Mouse (Mus musculus) intestine, embryonic 14.5 days (tissue): ENCODE data around the gene Hnrnpa2b1. TPM values are rescaled to one million over a fixed set of nuclear protein-coding genes. Genes with fewer than 3 reads are reported as not detected.

Source experiments
- ATAC-seq: fragments of 200-750 bp; cut with Nextera tagmentation; replicated peaks from 2 replicates; pipeline ENCODE4 v1.8.0; 2017; ENCODE audit warnings: low read depth, moderate number of reproducible peaks, moderate TSS enrichment, moderate library complexity; ENCODE audit not compliant: low FRiP score, low TSS enrichment
- DNase-seq: peaks from one replicate; pipeline ENCODE4 v3.0.0-alpha.2; 2018; ENCODE audit warnings: low spot score
- H3K27ac ChIP-seq: fragments of 300-500 bp; sonication (generic); 2 replicates; pipeline ENCODE4 v1.5.1; 2014; ENCODE audit warnings: low read depth, mild to moderate bottlenecking, control low read depth
- H3K27me3 ChIP-seq: fragments of 300-500 bp; sonication (generic); replicated peaks from 2 replicates; pipeline ENCODE4 v1.6.1; 2014; ENCODE audit warnings: low read length, control low read depth; ENCODE audit not compliant: control insufficient read depth, insufficient read depth
- H3K36me3 ChIP-seq: fragments of 300-500 bp; sonication (generic); 2 replicates; pipeline ENCODE4 v1.6.1; 2014; ENCODE audit warnings: low read length, control low read depth; ENCODE audit not compliant: control insufficient read depth, insufficient read depth
- H3K4me1 ChIP-seq: fragments of 300-500 bp; sonication (generic); replicated peaks from 2 replicates; pipeline ENCODE4 v1.6.1; 2014; ENCODE audit warnings: low read length, control low read depth, mixed read lengths; ENCODE audit not compliant: control insufficient read depth, insufficient read depth
- H3K4me2 ChIP-seq: fragments of 300-500 bp; sonication (generic); 2 replicates; pipeline ENCODE4 v1.6.1; 2014; ENCODE audit warnings: low read length
- H3K4me3 ChIP-seq: fragments of 300-500 bp; sonication (generic); 2 replicates; pipeline ENCODE4 v1.5.1; 2014; ENCODE audit warnings: low read depth, low read length, control low read depth, mixed read lengths
- H3K9ac ChIP-seq: fragments of 300-500 bp; sonication (generic); 2 replicates; pipeline ENCODE4 v1.6.1; 2014; ENCODE audit warnings: mild to moderate bottlenecking, low read length
- H3K9me3 ChIP-seq: fragments of 300-500 bp; sonication (generic); 2 replicates; pipeline ENCODE4 v1.6.1; 2016; ENCODE audit warnings: low read length, control low read depth; ENCODE audit not compliant: control insufficient read depth
- WGBS: fragments of 180-500 bp; shearing (Covaris S2); extraction: QIAGEN DNeasy Blood & Tissue Kit; methylation state at CpG from one replicate; pipeline ENCODE4 v1.1.7; 2014; 5-methylcytosine and 5-hydroxymethylcytosine counted together
- polyA plus RNA-seq: library from polyadenylated mRNA; unstranded; fragments of >200 nt; fragmentation: Nextera tagmentation; extraction: Ambion mirVana; gene quantifications from 2 replicates; pipeline ENCODE4 v1.2.1, GENCODE M21; 2014

Gene Hnrnpa2b1
- polyA plus RNA-seq, 1 experiment from 2014 or later: 967 TPM

DNA sequence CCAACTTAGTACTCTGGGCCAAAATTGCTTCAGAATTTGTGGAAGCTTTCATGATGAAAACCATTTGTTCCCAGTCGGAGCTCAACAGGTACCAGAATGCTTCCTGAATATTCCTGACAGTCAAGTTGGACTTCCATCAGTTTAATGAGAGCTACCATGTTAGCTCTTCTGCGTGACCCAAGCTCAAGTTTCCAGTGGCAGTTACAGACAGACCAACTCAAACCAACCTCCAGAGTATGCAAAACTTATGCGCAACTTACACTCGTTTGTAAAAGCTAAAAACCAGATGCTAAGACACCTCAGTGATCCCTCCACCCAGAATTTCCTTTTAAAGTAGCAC, 9.7 kb downstream of the Hnrnpa2b1 start:
- Histone ChIP-seq H3K4me1 (peaks cover under 1% of the 10 kb centered on the region; the same call in 1 of the 2 replicates), H3K9ac (no peak overlapping the region), H3K27ac (no peak overlapping the region), H3K36me3 (peaks cover 57% of the 10 kb centered on the region), H3K9me3 (no peaks in the 10 kb centered on the region), H3K4me3 (no peak overlapping the region), H3K4me2 (no peak overlapping the region), H3K27me3 (no peaks in the 10 kb centered on the region)
- 72% methylated on average over 4 of the region's 4 CpGs for WGBS
- DNase-seq: peak; percentile 67
- no peak for ATAC-seq

DNA sequence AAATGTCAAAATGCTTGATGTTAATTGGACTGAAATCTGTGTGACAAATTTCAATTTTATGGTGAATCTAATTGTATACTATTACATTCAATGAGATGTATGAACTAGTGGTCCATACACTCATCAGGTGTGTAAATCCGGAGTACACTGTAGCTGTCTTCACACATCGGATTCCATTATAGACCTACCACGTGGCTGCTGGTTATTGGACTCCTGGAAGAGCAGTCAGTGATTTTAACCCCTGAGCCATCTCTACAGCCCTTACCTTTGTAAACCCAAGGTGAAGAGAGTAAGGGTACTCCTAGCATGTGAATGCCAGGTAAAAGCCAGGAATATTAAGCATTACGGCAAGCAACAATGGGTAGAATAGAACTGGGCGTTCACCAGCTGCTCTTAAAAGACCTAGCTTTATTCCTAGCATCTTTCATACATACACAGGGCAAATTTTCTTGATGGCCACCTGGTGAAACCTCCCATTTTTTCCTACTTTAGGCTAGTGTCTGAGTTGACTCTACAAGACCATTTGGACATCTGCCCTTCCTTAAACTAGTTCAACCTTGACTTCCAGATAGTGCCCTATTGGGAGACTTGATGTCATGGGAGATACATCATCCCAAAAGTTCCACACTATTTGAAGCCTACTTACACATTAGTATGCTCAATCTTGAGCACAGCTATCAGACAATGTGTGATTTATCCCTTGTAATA, 10.2 kb downstream of the Hnrnpa2b1 start:
- H3K4me3 ChIP-seq: no peak overlapping the region
- no peak overlapping the region for H3K9ac ChIP-seq
- no peaks in the 10 kb centered on the region for H3K9me3 ChIP-seq
- H3K4me2 ChIP-seq: no peak overlapping the region
- peaks cover 52% of the 10 kb centered on the region for H3K36me3 ChIP-seq
- H3K27me3 ChIP-seq: no peaks in the 10 kb centered on the region
- H3K27ac ChIP-seq: no peak overlapping the region
- H3K4me1 ChIP-seq: no peaks in the 10 kb centered on the region; the same call in 1 of the 2 replicates
- peak; percentile 18; the same call in 1 of the 2 replicates for ATAC-seq
- WGBS: 39% methylated on average over 5 of the region's 5 CpGs
- DNase-seq: peak; percentile 60

DNA sequence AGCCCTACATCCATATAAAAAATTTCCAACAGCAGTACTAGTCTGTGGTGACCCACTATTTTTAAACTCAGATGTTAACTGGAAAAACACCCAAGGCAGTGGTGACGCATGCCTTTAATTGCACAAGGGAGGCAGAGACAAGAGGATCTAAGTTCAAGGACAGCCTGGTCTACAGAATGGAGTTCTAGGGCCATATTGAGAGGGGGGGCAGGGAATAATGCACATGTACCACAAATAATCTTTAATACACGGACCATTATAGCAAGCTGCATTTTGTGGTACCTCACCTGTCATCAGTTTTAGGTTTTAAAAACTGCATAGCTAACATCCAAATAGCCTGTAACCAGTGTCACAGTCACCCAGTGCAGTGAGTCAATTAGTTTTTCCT, 10.8 kb downstream of the Hnrnpa2b1 start:
- Histone ChIP-seq H3K4me2 (no peak overlapping the region), H3K27ac (no peak overlapping the region), H3K4me3 (no peak overlapping the region), H3K27me3 (no peaks in the 10 kb centered on the region), H3K9ac (no peak overlapping the region), H3K4me1 (no peaks in the 10 kb centered on the region; the same call in 1 of the 2 replicates), H3K36me3 (peaks cover 47% of the 10 kb centered on the region), H3K9me3 (no peaks in the 10 kb centered on the region)
- DNase-seq: no peak
- ATAC-seq: 0 out of 2 replicates have a peak, but pooled peaks have one; percentile 18
- 48% methylated on average over 2 of the region's 2 CpGs for WGBS

DNA sequence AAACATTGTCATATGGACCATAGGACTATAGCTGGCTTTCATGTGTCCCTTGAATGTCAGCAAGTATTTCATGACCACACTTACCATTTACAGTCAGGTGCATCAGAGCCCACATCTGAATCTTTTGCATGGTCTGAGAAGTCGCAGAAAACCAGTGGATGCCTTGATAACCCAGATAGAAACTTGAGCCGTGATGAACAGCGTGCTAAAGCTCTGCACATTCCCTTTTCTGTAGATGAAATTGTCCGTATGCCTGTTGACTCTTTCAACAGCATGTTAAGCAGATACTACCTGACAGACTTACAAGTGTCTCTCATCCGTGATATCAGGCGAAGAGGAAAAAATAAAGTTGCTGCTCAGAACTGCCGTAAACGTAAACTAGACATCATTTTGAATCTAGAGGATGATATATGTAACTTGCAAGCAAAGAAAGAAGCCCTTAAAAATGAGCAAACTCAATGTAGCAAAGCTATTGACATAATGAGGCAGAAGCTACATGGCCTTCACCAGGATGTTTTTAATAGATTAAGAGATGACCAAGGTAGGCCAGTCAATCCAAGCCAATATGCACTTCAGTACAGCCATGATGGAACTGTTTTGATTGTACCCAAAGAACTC, 11.8 kb downstream of the Hnrnpa2b1 start:
- Histone ChIP-seq H3K4me2 (no peak overlapping the region), H3K27me3 (no peaks in the 10 kb centered on the region), H3K9me3 (no peaks in the 10 kb centered on the region), H3K36me3 (peaks cover 36% of the 10 kb centered on the region), H3K4me1 (no peaks in the 10 kb centered on the region), H3K9ac (no peak overlapping the region), H3K27ac (no peak overlapping the region), H3K4me3 (no peak overlapping the region)
- DNase-seq (no peak), ATAC-seq (no peak)
- WGBS: 75% methylated on average over 8 of the region's 8 CpGs

DNA sequence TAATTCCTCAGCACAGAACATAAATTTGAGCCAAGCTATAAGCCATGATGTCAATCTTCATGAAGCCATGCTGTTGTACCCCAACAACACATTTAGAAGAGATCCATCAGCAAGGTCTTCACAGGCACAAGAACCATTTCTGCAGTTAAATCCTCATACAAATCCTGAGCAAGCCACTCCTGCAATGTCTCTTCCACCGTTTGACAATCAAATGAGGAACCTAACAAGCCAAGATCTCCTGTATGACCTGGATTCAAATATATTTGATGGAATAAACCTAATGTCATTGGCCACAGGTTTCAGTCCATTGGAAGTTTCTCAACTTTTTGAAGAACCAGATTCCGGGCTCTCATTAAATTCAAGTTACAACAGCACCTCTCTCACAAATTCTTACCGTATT, 12.4 kb downstream of the Hnrnpa2b1 start:
- Histone ChIP-seq H3K9me3 (no peaks in the 10 kb centered on the region), H3K4me1 (no peaks in the 10 kb centered on the region), H3K36me3 (peaks cover 32% of the 10 kb centered on the region), H3K27ac (no peak overlapping the region), H3K9ac (no peak overlapping the region), H3K27me3 (no peaks in the 10 kb centered on the region), H3K4me3 (no peak overlapping the region), H3K4me2 (no peak overlapping the region)
- WGBS: 76% methylated on average over 3 of the region's 3 CpGs
- ATAC-seq (no peak), DNase-seq (no peak)

DNA sequence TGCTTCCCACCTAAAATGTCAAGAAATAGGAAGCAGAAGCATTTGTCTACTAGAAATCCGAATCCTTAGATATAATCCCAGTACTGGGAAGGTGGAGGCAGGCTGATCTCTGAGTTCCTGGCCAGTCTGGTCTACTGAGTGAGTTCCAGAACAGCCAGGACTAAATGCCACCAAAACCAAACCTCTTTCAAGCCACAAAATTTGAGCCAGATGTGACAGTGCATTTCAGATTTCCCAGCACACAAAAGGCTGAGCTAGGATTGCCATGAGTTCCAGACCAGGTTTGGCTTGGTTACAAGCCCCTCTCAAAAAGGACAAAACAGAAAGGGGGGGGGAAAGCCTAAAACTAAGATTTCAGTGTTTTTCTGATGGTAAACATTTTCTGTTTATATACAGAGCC, 13.5 kb downstream of the Hnrnpa2b1 start:
- H3K36me3 ChIP-seq: peaks cover 21% of the 10 kb centered on the region
- H3K4me3 ChIP-seq: no peak overlapping the region
- H3K27ac ChIP-seq: no peak overlapping the region
- 68% methylated on average over 1 of the region's 1 CpGs for WGBS
- no peak overlapping the region for H3K4me2 ChIP-seq
- no peaks in the 10 kb centered on the region for H3K9me3 ChIP-seq
- DNase-seq (no peak), ATAC-seq (no peak)
- H3K9ac ChIP-seq: no peak overlapping the region
- no peaks in the 10 kb centered on the region for H3K27me3 ChIP-seq
- no peaks in the 10 kb centered on the region for H3K4me1 ChIP-seq

DNA sequence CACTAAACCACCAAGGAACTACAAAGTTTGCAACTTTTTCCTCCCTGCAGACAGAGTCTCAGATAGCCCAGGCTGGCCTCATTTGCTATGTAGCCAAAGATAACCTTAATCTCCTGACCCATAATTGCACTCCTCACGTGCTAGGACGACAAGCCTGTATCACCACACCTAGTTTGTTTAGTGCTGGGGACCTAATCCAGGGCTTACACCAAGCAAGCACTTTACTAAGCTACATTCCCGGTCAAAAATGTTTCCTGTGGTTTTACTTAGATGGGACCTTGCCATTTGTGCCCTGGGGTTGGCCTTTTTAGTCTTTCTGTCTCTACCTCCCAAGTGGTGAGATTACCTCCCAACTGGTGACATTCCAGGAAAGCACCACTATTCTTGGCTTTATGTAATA, 14.7 kb downstream of the Hnrnpa2b1 start:
- H3K4me1 ChIP-seq: no peaks in the 10 kb centered on the region
- ATAC-seq (no peak), DNase-seq (no peak)
- WGBS: 60% methylated on average over 3 of the region's 3 CpGs
- H3K9me3 ChIP-seq: no peaks in the 10 kb centered on the region
- no peak overlapping the region for H3K4me3 ChIP-seq
- H3K9ac ChIP-seq: no peak overlapping the region
- H3K27ac ChIP-seq: no peak overlapping the region
- H3K27me3 ChIP-seq: no peaks in the 10 kb centered on the region
- H3K36me3 ChIP-seq: peaks cover 11% of the 10 kb centered on the region
- no peak overlapping the region for H3K4me2 ChIP-seq

DNA sequence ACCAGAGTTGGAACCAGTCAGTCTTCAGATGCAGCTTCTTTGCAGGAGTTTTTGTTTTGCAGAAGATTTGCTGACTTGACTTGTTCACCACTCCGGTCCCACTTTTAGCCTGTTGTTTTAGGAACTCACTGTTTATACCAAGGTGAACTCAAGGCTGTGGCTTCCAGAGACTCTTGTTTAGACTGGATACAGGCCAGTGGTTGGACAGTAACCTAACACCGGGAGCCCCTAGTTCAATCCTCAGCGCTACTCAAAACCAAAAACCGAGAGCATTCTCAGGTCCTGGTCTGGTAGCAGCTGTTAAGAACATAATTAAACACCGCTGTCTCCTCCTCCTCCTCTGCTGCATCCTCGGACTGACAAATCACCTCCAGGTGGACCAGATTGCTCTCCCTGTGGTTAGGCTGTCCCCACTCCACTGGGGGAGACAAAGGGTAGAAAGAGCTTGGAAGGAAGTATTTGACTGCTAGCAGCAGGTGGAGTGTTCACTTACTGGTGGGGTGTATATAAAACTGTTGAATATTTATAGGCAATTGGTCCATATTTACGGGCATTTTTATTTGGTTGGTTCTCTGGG, 16.7 kb downstream of the Hnrnpa2b1 start:
- ATAC-seq: no peak
- no peaks in the 10 kb centered on the region for H3K36me3 ChIP-seq
- H3K27ac ChIP-seq: no peak overlapping the region
- no peaks in the 10 kb centered on the region for H3K9me3 ChIP-seq
- no peak overlapping the region for H3K9ac ChIP-seq
- H3K4me3 ChIP-seq: no peak overlapping the region
- no peaks in the 10 kb centered on the region for H3K4me1 ChIP-seq
- no peaks in the 10 kb centered on the region for H3K27me3 ChIP-seq
- DNase-seq: no peak
- 49% methylated on average over 7 of the region's 7 CpGs for WGBS
- no peak overlapping the region for H3K4me2 ChIP-seq
